Mouse (Mus musculus): ENCODE measurements around the gene Flvcr1. TPM values are rescaled to one million over a fixed set of nuclear protein-coding genes. Genes with fewer than 3 reads are reported as not detected.

The Flvcr1 gene
- total and polyA plus RNA-seq, 3 experiments: 37.5 to 86.8 (median 47.9) TPM

GRCm38 (mm10) chr1:190958821-190959220, 67.1 kb downstream of the Flvcr1 start:
- DNase-seq (ENCODE audit: extremely low read depth): no peak
- no peaks in the 10 kb centered on the region for H3K36me3 ChIP-seq (replicated peaks in 1 of 2; ENCODE audit: control insufficient read depth in 1 of 2, insufficient read depth in 1 of 2, low read length in 1 of 2)
- H3K9me3 ChIP-seq (replicated peaks; ENCODE audit: low read length): no peaks in the 10 kb centered on the region
- in situ Hi-C loops (cut with MboI; ENCODE audit: low pct_ligation_motif_present, low pct_unique_long_range_greater_than_20kb, low sequenced_read_pairs): loop anchor here (10.0 kb wide), 1 partner anchor 326 kb away; no protein-coding TSS in a partner anchor
- no peaks in the 10 kb centered on the region for H3K27me3 ChIP-seq (replicated peaks)
- TF ChIP-seq ELF1 (IDR thresholded peaks at IDR 0.05; ENCODE audit: low read depth, low read length): no peak
- no peak for TF ChIP-seq MYC (IDR thresholded peaks at IDR 0.05; ENCODE audit: low read depth, low read length)
- TF ChIP-seq MAFK (IDR thresholded peaks at IDR 0.05; ENCODE audit: insufficient replicate concordance, low read length): no peak
- TF ChIP-seq ZMIZ1 (IDR thresholded peaks at IDR 0.05; ENCODE audit: low read depth, low read length): no peak
- no peak for TF ChIP-seq ETS1 (conservative IDR thresholded peaks at IDR 0.05; ENCODE audit: low read depth, low read length)
- TF ChIP-seq MAZ (IDR thresholded peaks at IDR 0.05; ENCODE audit: low read depth, low read length): no peak
- H3K4me3 ChIP-seq (replicated peaks in 1 of 3; ENCODE audit: low read depth in 2 of 3, low read length in 2 of 3, poor library complexity in 1 of 3): no peak overlapping the region
- H3K4me2 ChIP-seq (ENCODE audit: insufficient read depth, low read depth, poor library complexity, severe bottlenecking): no peak overlapping the region
- dilution Hi-C loops (cut with MboI; ENCODE audit: extremely low pct_ligation_motif_present, extremely low pct_unique_long_range_greater_than_20kb, low sequenced_read_pairs): no loop called here
- H3K27ac ChIP-seq (ENCODE audit: insufficient read depth, low read depth): no peak overlapping the region
- H3K9ac ChIP-seq (ENCODE audit: insufficient read depth, low read depth): no peak overlapping the region
- no peaks in the 10 kb centered on the region for H3K79me2 ChIP-seq (replicated peaks; ENCODE audit: control insufficient read depth, extremely low read depth, insufficient read depth, poor library complexity, severe bottlenecking)
- peaks cover 0 to 4% of the 10 kb centered on the region in 2 experiments; a peak in 1 of 4 replicates for H3K4me1 ChIP-seq (ENCODE audit: control insufficient read depth in 1 of 2, insufficient read depth in 2 of 2)

Other genes starting within 250 kb of the Flvcr1 start
- 12.5 and 14.0 TPM in 2 replicates for gene Rps6kc1, start 114.4 kb downstream of the Flvcr1 start, total RNA-seq (2012; rRNA removed)
- gene Rps6kc1, start 114.4 kb downstream of the Flvcr1 start, total RNA-seq (2014; rRNA removed): 7.2 and 7.8 TPM in 2 replicates
- 16.0 and 18.0 TPM in 2 replicates for gene Rps6kc1, start 114.4 kb downstream of the Flvcr1 start, polyA plus RNA-seq (2012; ENCODE audit: insufficient read length, low read depth)
- gene Angel2, start 101.0 kb downstream of the Flvcr1 start, total RNA-seq (2012; rRNA removed): 24.4 and 25.3 TPM in 2 replicates
- 49.9 and 53.6 TPM in 2 replicates for gene Angel2, start 101.0 kb downstream of the Flvcr1 start, total RNA-seq (2014; rRNA removed)
- gene Angel2, start 101.0 kb downstream of the Flvcr1 start, polyA plus RNA-seq (2012; ENCODE audit: insufficient read length, low read depth): 34.2 and 34.8 TPM in 2 replicates
- 0.04 and 0.08 TPM in 2 replicates for gene Vash2, start 46.9 kb downstream of the Flvcr1 start, total RNA-seq (2012; rRNA removed)
- gene Vash2, start 46.9 kb downstream of the Flvcr1 start, total RNA-seq (2014; rRNA removed): 0.05 and 0.17 TPM in 2 replicates
- gene Vash2, start 46.9 kb downstream of the Flvcr1 start, polyA plus RNA-seq (2012; ENCODE audit: insufficient read length, low read depth): 0.16 and 0.25 TPM in 2 replicates
- not detected in 2 replicates for gene Spata45, start 10.5 kb upstream of the Flvcr1 start, total RNA-seq (2012; rRNA removed)
- gene Spata45, start 10.5 kb upstream of the Flvcr1 start, total RNA-seq (2014; rRNA removed): not detected in 2 replicates
- 0.76 TPM in 1 of 2 replicates, not detected in the other for gene Spata45, start 10.5 kb upstream of the Flvcr1 start, polyA plus RNA-seq (2012; ENCODE audit: insufficient read length, low read depth)
- 12.9 TPM in 2 replicates for gene Tatdn3, start 36.8 kb upstream of the Flvcr1 start, total RNA-seq (2012; rRNA removed)
- 17.2 and 17.3 TPM in 2 replicates for gene Tatdn3, start 36.8 kb upstream of the Flvcr1 start, total RNA-seq (2014; rRNA removed)
- gene Tatdn3, start 36.8 kb upstream of the Flvcr1 start, polyA plus RNA-seq (2012; ENCODE audit: insufficient read length, low read depth): 11.3 and 12.7 TPM in 2 replicates
- 17.4 and 17.9 TPM in 2 replicates for gene Nsl1, start 36.9 kb upstream of the Flvcr1 start, total RNA-seq (2012; rRNA removed)
- 24.9 and 27.1 TPM in 2 replicates for gene Nsl1, start 36.9 kb upstream of the Flvcr1 start, total RNA-seq (2014; rRNA removed)
- gene Nsl1, start 36.9 kb upstream of the Flvcr1 start, polyA plus RNA-seq (2012; ENCODE audit: insufficient read length, low read depth): 16.0 and 20.0 TPM in 2 replicates
- gene Batf3, start 71.7 kb upstream of the Flvcr1 start, total RNA-seq (2012; rRNA removed): 38.7 and 50.4 TPM in 2 replicates
- 33.0 and 44.7 TPM in 2 replicates for gene Batf3, start 71.7 kb upstream of the Flvcr1 start, total RNA-seq (2014; rRNA removed)
- 42.5 and 48.1 TPM in 2 replicates for gene Batf3, start 71.7 kb upstream of the Flvcr1 start, polyA plus RNA-seq (2012; ENCODE audit: insufficient read length, low read depth)
- not detected in 2 replicates for gene Fam71a, start 138.7 kb upstream of the Flvcr1 start, total RNA-seq (2012; rRNA removed)
- gene Fam71a, start 138.7 kb upstream of the Flvcr1 start, total RNA-seq (2014; rRNA removed): not detected in 2 replicates
- gene Fam71a, start 138.7 kb upstream of the Flvcr1 start, polyA plus RNA-seq (2012; ENCODE audit: insufficient read length, low read depth): not detected in 2 replicates
- 13.7 and 32.9 TPM in 2 replicates for gene Atf3, start 191.9 kb upstream of the Flvcr1 start, total RNA-seq (2012; rRNA removed)
- 39.7 and 41.5 TPM in 2 replicates for gene Atf3, start 191.9 kb upstream of the Flvcr1 start, total RNA-seq (2014; rRNA removed)
- gene Atf3, start 191.9 kb upstream of the Flvcr1 start, polyA plus RNA-seq (2012; ENCODE audit: insufficient read length, low read depth): 25.1 and 28.9 TPM in 2 replicates